Mouse (Mus musculus): Measurements from ENCODE around the gene Anks1b.

DNA sequence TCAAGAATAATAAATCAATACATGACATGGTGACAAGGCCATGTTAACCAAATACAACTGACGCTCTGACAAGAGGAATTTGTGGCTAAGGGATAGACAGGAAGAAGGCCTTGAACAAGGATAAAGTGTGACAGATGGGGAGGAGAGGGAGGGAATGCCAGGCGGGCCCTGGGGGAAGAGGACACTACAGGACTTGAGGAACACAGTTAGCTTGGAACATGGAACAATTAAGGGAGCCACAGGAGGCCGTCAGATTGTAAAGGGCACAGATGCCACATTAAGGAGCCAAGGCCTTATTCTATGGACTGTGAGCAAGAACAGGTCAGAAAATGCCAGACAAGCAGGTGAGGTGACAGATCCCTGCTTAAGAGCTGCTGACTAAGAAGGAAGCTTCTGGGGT lies 893.0 kb downstream of the Anks1b start:
- TF ChIP-seq CTCF (IDR thresholded peaks at IDR 0.05; ENCODE audit: extremely low read depth, insufficient read depth, insufficient read length, insufficient replicate concordance), result no peak
- no peak for TF ChIP-seq POLR2A (IDR thresholded peaks at IDR 0.05; ENCODE audit: low read depth, low read length)
